Comparison of ENCODE assay signal across 19 mouse cellular contexts in the genomic region with DNA sequence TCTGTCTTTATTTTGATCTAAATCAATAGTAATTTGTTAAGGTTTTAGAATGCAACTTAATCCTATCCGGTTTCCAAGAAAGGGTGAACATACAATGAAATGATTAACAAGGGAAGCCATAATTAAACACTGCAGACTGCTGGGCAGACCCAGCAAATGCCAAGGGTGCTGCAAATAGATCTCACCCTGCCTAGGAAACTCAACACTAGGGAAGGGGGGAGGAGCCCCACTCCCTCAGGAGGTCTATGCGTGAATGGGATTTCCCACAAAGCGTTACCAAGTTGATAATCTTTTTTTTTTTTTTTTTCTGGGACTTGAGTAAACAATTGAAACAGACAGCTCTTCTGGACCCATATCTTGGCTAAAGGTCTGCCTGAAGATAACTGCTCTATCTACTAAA.
DNase-seq lines count a peak whose midpoint lies in the region; ATAC-seq and TF ChIP-seq lines count a peak whose summit lies in the region.
"Had no signal": no experiment of that assay in that cellular context is flagged by ENCODE, and none has a peak within 500 bp of the region (broad histone marks: within the 10 kb centered on the region; RNA-seq: fewer than 3 reads in every experiment).

No protein-coding gene starts in this region.

- H3K79me2 ChIP-seq in CH12.LX (replicated peaks; ENCODE audit: control insufficient read depth, extremely low read depth, insufficient read depth, poor library complexity, severe bottlenecking), result no peaks in the 10 kb centered on the region

- POLR2A ChIA-PET in Patski (lab: Charles Lee), result no interaction called here

- 0 out of 2 replicates have a peak, but pooled peaks have one; percentile 49 for ATAC-seq in kidney, embryonic 16.5 days (ENCODE audit: low FRiP score, low TSS enrichment)
- 0 out of 2 replicates have a peak, but pooled peaks have one; percentile 39 for ATAC-seq in lung, embryonic 15.5 days (ENCODE audit: borderline replicate concordance, extremely low read depth, low FRiP score, low TSS enrichment)
- peak; percentile 39 for ATAC-seq in Patski
- ATAC-seq: activated CD4-positive, CD25-positive, alpha-beta regulatory T cell, adult 4 months; forebrain, embryonic 15.5 days; hindbrain, postnatal 0 days had no signal

- H3K27me3 ChIP-seq in kidney, embryonic 16.5 days (ENCODE audit: insufficient read depth, low read length), result no peaks in the 10 kb centered on the region
- H3K27me3 ChIP-seq in lung, embryonic 15.5 days, result no peaks in the 10 kb centered on the region
- no peaks in the 10 kb centered on the region for H3K27me3 ChIP-seq in CH12.LX (replicated peaks)
- no peaks in the 10 kb centered on the region for H3K27me3 ChIP-seq in Patski
- H3K27me3 ChIP-seq: forebrain, embryonic 15.5 days; hindbrain, embryonic 13.5 days had no signal

- WGBS in kidney, embryonic 16.5 days, result 16% methylated on average over 3 of the region's 3 CpGs
- 17% methylated on average over 3 of the region's 3 CpGs for WGBS in lung, embryonic 15.5 days

- no peak for TF ChIP-seq EP300 in CH12.LX (IDR thresholded peaks at IDR 0.05; ENCODE audit: low read length)

- dilution Hi-C loops in CH12.LX (cut with MboI; ENCODE audit: extremely low pct_ligation_motif_present, extremely low pct_unique_long_range_greater_than_20kb, low sequenced_read_pairs), result no loop called here

- no peak for TF ChIP-seq CTCF in CH12.LX (conservative IDR thresholded peaks at IDR 0.05 in 1 of 2, IDR thresholded peaks at IDR 0.05 in 1 of 2; ENCODE audit: low read depth in 2 of 2, low read length in 2 of 2)
- TF ChIP-seq CTCF in Patski (IDR thresholded peaks at IDR 0.05), result peak; percentile 12

- H3K4me2 ChIP-seq in kidney, embryonic 16.5 days (replicated peaks; ENCODE audit: low read depth, low read length), result no peak overlapping the region
- no peak overlapping the region for H3K4me2 ChIP-seq in lung, embryonic 15.5 days
- H3K4me2 ChIP-seq in CH12.LX (ENCODE audit: insufficient read depth, low read depth, poor library complexity, severe bottlenecking), result no peak overlapping the region
- H3K4me2 ChIP-seq: forebrain, embryonic 15.5 days; hindbrain, embryonic 13.5 days had no signal

- H3K9ac ChIP-seq in kidney, embryonic 16.5 days (replicated peaks; ENCODE audit: low read length), result no peak overlapping the region
- H3K9ac ChIP-seq in lung, embryonic 15.5 days, result no peak overlapping the region
- H3K9ac ChIP-seq in CH12.LX (ENCODE audit: insufficient read depth, low read depth), result no peak overlapping the region
- H3K9ac ChIP-seq: forebrain, embryonic 15.5 days; hindbrain, embryonic 13.5 days had no signal

- H3K4me1 ChIP-seq in kidney, embryonic 16.5 days (ENCODE audit: insufficient read depth, low read length), result no peaks in the 10 kb centered on the region
- H3K4me1 ChIP-seq in lung, embryonic 15.5 days, result 0 out of 2 replicates have a peak, but pooled peaks cover 7% of the 10 kb centered on the region
- peaks cover 10 to 14% of the 10 kb centered on the region in 2 experiments; a peak in 3 of 4 replicates for H3K4me1 ChIP-seq in CH12.LX (ENCODE audit: control insufficient read depth in 1 of 2, insufficient read depth in 2 of 2)
- H3K4me1 ChIP-seq: forebrain, embryonic 15.5 days; heart, embryonic 10.5 days had no signal

- H3K27ac ChIP-seq in kidney, embryonic 16.5 days (ENCODE audit: low read length), result no peak overlapping the region
- H3K27ac ChIP-seq in lung, embryonic 15.5 days, result peak overlapping the region; percentile 55
- H3K27ac ChIP-seq in CH12.LX (ENCODE audit: insufficient read depth, low read depth), result no peak overlapping the region
- H3K27ac ChIP-seq: forebrain, embryonic 15.5 days; heart, embryonic 10.5 days; hindbrain, embryonic 13.5 days; hindbrain, postnatal 0 days had no signal

- TF ChIP-seq RAD21 in CH12.LX (IDR thresholded peaks at IDR 0.05; ENCODE audit: low read depth, low read length), result no peak

- TF ChIP-seq POLR2A in CH12.LX (IDR thresholded peaks at IDR 0.05; ENCODE audit: low read depth, low read length), result no peak

- H3K36me3 ChIP-seq in kidney, embryonic 16.5 days (ENCODE audit: insufficient read depth, low read length), result no peaks in the 10 kb centered on the region
- H3K36me3 ChIP-seq in lung, embryonic 15.5 days, result no peaks in the 10 kb centered on the region
- no peaks in the 10 kb centered on the region for H3K36me3 ChIP-seq in CH12.LX (replicated peaks in 1 of 2; ENCODE audit: control insufficient read depth in 1 of 2, insufficient read depth in 1 of 2, low read length in 1 of 2)
- H3K36me3 ChIP-seq: forebrain, embryonic 15.5 days; G1E; heart, embryonic 10.5 days; hindbrain, embryonic 13.5 days had no signal

- DNase-seq in kidney, postnatal 10 days, result no peak
- no peak for DNase-seq in lung, adult 18-20 months
- DNase-seq in CH12.LX (ENCODE audit: extremely low read depth), result no peak
- DNase-seq in Patski (ENCODE audit: low read depth, low spot score), result no peak
- no peak for DNase-seq in adrenal gland, postnatal 36 days
- DNase-seq: adrenal gland, postnatal 14 days; cerebellum, adult 2 months; cerebellum, postnatal 10 days; gastrocnemius, postnatal 36 days; heart, adult 18-20 months; heart, postnatal 10 days had no signal

- no peak overlapping the region for H3K4me3 ChIP-seq in kidney, embryonic 16.5 days (ENCODE audit: low read length)
- H3K4me3 ChIP-seq in lung, embryonic 15.5 days, result no peak overlapping the region
- H3K4me3 ChIP-seq in CH12.LX (replicated peaks in 1 of 3; ENCODE audit: low read depth in 2 of 3, low read length in 2 of 3, poor library complexity in 1 of 3), result no peak overlapping the region
- H3K4me3 ChIP-seq: forebrain, embryonic 15.5 days; heart, embryonic 10.5 days; hindbrain, embryonic 13.5 days had no signal

- H3K9me3 ChIP-seq in kidney, embryonic 16.5 days (ENCODE audit: low read length), result no peaks in the 10 kb centered on the region
- no peaks in the 10 kb centered on the region for H3K9me3 ChIP-seq in lung, embryonic 15.5 days
- H3K9me3 ChIP-seq in CH12.LX (replicated peaks; ENCODE audit: low read length), result no peaks in the 10 kb centered on the region
- H3K9me3 ChIP-seq: forebrain, embryonic 15.5 days; G1E; heart, embryonic 10.5 days; hindbrain, embryonic 13.5 days had no signal

- CTCF ChIA-PET in Patski (lab: Charles Lee), result no interaction called here

- in situ Hi-C loops in CH12.LX (cut with MboI; ENCODE audit: low pct_ligation_motif_present, low pct_unique_long_range_greater_than_20kb, low sequenced_read_pairs) (no loop called here), Patski (cut with MboI; ENCODE audit: low pct_unique_long_range_greater_than_20kb) (no loop called here)

TF ChIP-seq in CH12.LX, 34 proteins besides CTCF, POLR2A, EP300 and RAD21:
- no peak for TF ChIP-seq SIN3A (IDR thresholded peaks at IDR 0.05; ENCODE audit: low read length)
- peak; percentile 22; the same call in 1 of the 2 replicates for TF ChIP-seq ZNF384 (IDR thresholded peaks at IDR 0.05; ENCODE audit: low read depth, low read length)
